Mouse (Mus musculus) ovary, postnatal 36 days (tissue): ENCODE measurements at regions not wholly inside any gene's neighbourhood (a gene's known extent, or its start where the extent isn't known, plus 50 kb on each side); places are given as distances from the start of the nearest gene placed in this dataset.

Source experiments
- DNase-seq: peaks from one replicate; pipeline ENCODE4 v3.0.0; 2022; ENCODE audit warnings: low spot score, mixed read lengths

DNA sequence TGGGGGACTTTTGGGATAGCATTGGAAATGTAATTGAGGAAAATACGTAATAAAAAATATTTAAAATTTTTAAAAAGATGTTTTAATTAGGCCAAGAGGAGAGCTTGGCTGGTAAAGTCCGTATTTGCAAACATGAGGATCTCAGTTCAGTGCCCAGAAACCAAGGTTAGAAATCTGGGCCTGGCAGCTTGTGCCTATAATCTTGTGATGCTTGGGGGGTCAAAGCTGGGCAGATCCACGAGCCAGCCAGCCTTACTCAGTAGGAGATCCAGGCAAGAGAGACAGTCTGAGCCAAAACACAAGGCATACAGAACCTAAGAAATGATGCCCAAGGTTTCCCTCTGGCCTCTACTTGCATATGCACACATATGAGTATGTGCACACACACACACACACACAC is 54.1 kb upstream of the Cxadr start:
- no peak for DNase-seq

- no peak for DNase-seq
Observed at GRCm38 (mm10) chr16:78242678-78243077, 58.6 kb upstream of the Cxadr start.

GRCm38 (mm10) chr16:78240152-78240551 is 61.1 kb upstream of the Cxadr start:
- no peak for DNase-seq

DNA sequence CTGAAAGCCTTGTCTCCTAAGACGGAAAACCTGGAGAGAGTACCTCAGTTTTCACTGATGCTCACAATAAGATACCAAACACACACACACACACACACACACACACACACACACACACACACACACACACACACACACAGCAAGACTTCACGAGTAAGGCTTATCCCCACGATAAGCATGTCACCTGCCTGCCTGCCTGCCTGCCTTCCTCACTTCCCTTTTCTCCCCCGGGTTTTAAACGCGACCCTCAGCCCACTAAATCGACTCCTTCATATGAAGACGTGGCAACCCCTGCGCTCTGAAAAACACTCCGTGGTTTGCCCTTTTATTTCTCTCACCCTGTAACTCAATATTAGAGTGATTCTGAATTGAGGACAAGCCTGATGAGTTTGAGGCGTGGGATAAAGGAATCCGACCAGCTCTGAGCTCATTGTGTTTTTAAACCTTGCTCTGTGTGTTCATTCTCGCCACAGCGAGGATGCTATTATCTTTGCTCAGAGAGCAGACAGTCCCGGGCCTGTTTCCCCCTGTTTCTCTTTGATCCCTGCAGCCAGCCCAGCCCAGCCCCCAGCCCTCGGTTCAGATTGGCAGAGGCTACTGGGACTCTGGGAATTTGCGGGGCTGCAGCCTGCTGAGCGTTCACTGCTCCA is 63.1 kb upstream of the Cxadr start:
- no peak for DNase-seq

GRCm38 (mm10) chr16:78237641-78238051 is 63.6 kb upstream of the Cxadr start:
- DNase-seq = no peak

GRCm38 (mm10) chr16:78236746-78237640 is 64.3 kb upstream of the Cxadr start:
- no peak for DNase-seq

DNA sequence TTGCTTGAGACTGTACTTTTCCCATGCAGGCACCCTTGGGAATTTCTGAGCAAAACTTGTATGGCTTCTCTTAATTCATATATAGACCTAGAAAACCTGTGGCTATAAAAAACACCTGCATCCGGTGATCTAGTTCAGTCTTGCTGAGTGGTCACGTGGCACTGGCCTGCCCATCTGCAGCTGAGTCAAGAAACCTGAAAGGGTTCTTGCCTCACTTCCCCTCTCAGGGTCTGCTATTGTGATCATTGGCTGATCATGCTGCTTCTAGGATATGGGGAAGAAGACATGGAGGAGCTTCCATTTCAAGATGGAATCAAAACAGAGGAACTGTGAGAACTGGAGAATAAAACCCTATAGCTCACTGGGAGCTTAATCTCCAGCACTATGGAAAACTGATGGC is 69.1 kb upstream of the Cxadr start:
- DNase-seq = no peak

DNA sequence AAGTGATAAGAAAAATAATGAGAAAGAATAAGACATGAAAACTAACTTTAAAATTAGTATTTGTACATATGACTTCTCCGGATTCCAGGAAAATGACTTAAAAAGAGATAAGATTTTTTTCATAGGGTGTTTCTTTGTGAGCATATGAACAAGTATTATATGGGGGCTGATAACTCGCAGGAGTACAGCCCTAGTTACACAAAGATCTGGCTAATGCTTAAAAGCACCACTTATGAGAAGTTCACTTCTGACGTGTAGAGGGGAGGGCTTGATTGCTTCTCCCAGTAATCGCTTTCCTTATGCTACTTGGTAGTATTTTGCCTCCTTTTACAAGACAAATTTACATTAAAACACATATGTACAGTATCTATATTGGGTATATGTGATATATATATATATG is 72.3 kb upstream of the Cxadr start:
- no peak for DNase-seq

GRCm38 (mm10) chr16:78222377-78222776 is 78.9 kb upstream of the Cxadr start:
- no peak for DNase-seq

GRCm38 (mm10) chr16:78221781-78222180 is 79.5 kb upstream of the Cxadr start:
- DNase-seq = no peak

- no peak for DNase-seq
Observed at GRCm38 (mm10) chr16:78217633-78218032, 83.7 kb upstream of the Cxadr start.

DNA sequence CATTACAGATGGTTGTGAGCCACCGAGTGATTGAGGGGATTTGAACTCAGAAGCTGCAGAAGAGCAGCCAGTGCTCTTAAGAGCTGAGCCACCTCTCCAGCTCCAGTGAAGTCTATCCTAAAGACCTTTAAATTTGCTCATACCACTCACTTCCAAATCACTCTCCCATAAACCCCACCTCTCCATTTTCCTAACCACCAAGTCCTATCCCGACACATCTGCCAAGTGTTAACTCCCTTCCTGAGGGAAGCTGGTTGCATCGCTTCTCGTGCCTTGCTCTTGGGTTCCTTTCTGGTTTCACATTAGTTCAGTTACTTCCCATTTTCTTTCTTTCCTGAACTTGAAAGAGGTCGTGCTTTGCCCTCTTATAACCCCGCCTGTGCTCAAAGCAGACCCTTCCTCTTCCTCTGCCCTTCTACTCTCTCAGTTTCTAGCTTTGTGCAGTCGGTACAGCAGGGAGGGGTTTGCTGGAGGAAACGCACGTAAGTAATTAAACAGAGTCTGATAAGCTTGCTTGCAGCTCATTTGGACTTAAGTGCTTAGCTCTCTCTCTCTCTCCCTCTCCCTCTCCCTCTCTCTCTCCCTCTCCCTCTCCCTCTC is 84.4 kb upstream of the Cxadr start:
- DNase-seq = no peak

DNA sequence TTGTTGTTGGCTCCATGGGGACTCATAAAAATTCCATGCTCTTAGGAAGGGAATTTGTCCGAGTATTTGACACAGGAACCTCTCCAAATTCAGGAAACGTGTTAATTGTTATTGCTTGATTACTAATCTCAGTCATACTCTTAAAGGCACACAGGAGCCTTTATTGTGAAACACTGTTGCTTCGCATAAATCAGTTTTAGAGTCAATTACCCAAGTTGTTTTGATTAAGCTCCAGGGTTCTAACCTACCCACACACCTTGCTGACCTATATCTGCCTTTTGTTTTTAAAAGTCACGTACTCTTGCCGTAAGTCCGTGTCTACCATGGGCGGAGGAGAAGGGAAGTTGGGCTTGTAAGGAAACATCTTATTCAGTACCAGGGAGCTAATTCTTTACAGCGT is 89.6 kb upstream of the Cxadr start:
- DNase-seq = no peak

- no peak for DNase-seq
Observed at GRCm38 (mm10) chr16:78208321-78208720, 93.0 kb upstream of the Cxadr start.

DNA sequence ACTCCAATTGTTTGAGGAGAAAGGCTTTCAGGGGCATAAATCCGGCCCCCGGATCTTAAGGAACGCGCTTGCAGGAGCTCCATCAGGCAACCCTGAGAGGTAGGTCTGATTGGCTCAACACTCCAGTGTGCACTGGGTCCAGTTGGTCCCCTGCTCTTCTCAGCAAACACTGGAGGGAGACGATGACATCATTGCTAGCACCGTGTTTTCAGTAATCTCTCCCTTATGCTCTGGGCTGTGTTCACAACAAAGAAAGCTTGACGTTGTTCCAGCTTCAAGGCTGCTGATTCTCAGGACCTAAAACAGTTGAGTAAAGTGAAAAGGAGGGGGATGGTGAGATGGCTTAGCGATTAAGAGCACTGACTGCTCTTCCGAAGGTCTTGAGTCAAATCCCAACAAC is 97.0 kb upstream of the Cxadr start:
- DNase-seq = no peak

DNA sequence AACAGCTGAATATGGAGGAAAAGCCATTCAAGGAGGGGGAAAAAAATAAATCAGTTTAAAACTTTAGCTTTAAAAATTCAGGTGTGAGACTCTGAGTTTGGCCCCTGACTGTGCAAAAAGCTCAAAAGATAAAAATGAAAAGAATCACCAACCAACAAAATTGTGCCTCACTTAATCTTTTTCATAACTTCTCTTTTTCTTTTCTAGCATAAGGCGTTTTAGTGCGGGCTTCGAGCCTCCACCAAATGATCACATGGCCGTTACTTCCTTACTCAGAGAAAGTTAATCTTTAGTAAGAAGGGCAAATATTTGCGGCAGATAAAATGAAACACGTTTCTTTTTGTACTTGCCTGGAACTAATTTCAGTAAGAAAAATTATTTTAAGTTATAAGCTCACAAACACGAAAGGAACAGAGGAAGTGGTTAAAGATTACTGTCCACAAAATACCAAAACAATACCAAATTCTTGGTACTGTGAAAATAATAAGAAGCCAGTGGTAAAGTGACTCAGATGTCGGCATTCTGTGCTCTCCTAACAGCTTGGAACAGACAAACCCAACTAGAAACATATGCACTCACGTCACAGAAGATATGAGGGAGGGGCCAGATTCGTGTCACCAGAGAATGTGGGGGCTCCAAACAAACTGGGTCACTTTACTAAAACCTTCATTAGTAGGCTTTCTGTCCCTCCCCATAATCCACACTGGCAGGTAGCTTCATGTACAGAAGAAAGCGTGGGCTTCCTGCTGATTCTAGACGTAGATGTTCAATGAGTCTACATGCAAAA is 101.1 kb upstream of the Cxadr start:
- DNase-seq = no peak

GRCm38 (mm10) chr16:78199252-78199651 is 102.0 kb upstream of the Cxadr start:
- no peak for DNase-seq

DNA sequence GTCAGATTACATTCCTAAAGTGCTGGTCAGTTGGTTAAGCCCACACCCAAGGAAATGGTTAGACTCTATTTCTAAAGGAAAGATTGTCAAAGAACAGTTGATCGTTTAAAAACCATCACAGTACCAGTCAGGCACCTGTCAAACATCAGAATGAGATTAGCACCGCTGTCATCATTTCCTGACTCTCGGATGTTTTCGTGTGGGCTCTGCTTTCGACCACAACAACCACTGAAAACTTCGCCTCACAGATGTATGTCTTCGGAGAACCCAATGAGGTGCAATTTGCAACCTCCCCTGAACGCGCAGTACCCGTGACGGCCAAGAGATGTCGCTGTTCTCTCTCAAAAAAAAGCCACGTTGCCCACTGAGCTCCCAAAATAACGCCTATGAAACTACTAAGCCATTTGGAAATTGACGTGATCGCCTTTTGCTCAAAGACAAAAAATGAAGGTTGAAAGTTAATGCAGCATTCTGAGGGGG is 102.6 kb upstream of the Cxadr start:
- DNase-seq = peak; percentile 73

DNA sequence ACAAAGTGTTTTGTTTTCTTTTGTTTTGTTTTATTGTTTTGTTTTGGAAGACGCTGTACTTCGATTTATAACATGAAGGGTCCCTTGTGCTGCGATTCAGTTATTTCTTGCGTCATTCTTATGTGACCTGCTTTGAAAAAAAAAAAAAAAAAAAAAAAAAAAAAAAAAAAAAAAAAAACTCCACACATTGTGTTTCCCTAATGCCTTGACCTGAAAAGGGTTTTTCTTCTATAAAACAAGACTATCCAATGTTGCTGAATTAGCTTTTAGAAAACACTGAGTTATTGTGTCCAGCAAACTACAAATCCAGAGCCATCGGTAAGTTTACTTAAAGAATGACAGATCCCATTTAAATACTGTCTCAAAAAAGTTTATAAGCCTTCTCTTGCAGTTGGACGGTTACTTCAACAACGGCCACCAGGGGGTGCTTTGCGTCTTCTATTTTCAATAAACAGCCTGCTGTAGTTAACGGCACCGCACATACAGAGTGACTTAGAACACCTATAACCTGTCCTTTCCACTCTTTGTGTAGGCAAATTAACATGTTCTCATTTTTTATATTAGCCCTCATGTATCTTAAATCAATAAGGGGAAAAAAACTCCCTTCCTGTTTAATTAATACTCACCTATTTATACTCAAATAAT is 103.9 kb upstream of the Cxadr start:
- DNase-seq = peak; percentile 74

DNA sequence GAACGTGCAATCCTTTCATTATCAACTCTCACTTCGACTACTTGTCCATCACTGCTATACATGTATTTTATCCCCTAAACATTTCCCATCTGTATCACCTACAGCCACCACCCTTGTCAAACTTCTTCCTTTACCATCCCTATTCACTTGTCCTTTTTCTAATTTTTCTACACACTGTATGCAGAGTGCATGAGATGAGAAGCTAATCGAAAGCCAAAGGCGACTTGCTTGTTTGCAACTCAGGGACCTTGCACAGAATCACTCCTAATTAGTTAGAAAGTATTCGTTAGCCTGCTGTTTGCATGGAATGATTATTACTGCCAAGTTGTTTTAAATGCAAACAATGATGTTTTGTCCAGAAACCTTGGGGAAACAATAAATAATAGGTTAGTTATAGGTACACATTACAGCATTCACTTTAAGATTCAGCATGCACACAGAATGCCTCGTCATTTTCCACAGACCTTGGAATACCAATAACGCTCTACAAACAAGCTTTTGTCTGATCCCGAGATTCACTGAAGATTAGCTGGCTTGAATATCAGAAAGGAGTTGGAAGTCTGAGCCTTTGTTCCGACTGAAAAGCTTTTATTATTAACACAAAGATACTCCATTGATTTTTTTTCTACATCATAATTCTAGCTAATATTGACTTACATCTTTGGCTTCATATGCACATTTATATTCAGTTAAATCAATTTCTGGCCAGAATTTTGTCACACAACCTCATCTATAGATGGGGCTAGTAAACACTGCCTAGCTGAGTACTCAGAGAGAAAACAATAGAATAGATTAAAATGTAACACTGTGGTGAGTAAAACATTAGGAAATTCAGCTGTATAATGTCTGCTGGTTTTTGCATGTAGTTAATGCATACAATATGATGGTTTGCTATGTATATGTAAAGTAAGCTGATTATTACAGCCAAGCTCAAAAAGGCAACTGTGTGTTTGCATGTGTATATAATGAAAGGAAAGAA is 130.4 kb upstream of the Cxadr start:
- no peak for DNase-seq

- DNase-seq = no peak
Observed at GRCm38 (mm10) chr16:78156876-78157232, 144.4 kb upstream of the Cxadr start.
